Mouse (Mus musculus) embryonic facial prominence, embryonic 11.5 days (tissue): ENCODE data around the gene Emp3. TPM values are rescaled to one million over a fixed set of nuclear protein-coding genes. Genes with fewer than 3 reads are reported as not detected.
"Not testable (repeated sequence)": the region's sequence is repeated elsewhere in the genome, so short reads cannot be mapped to it uniquely, and the experiment has no call there.

Experiments
- ATAC-seq: fragments of 200-750 bp; cut with Nextera tagmentation; replicated peaks from 2 replicates; pipeline ENCODE4 v1.8.0; 2017; ENCODE audit warnings: low read depth; ENCODE audit not compliant: insufficient number of reproducible peaks, low FRiP score, low TSS enrichment
- DNase-seq: peaks from one replicate; pipeline ENCODE4 v3.0.0-alpha.2; 2015; ENCODE audit warnings: low spot score
- H3K27ac ChIP-seq: fragments of 300-500 bp; sonication (generic); replicated peaks from 2 replicates; pipeline ENCODE4 v1.5.1; 2014; ENCODE audit warnings: mild to moderate bottlenecking, low read depth, low read length, control low read depth
- H3K27me3 ChIP-seq: fragments of 300-500 bp; sonication (generic); 2 replicates; pipeline ENCODE4 v1.6.1; 2014; ENCODE audit warnings: mild to moderate bottlenecking, low read length, moderate library complexity, mixed read lengths; ENCODE audit not compliant: control insufficient read depth, insufficient read depth
- H3K36me3 ChIP-seq: fragments of 300-500 bp; sonication (generic); replicated peaks from 2 replicates; pipeline ENCODE4 v1.6.1; 2014; ENCODE audit warnings: low read depth, mild to moderate bottlenecking, low read length, moderate library complexity, mixed read lengths; ENCODE audit not compliant: control insufficient read depth, insufficient read depth
- H3K4me1 ChIP-seq: fragments of 300-500 bp; sonication (generic); 2 replicates; pipeline ENCODE4 v1.6.1; 2014; ENCODE audit warnings: low read length, mixed read lengths; ENCODE audit not compliant: control insufficient read depth, insufficient read depth
- H3K4me2 ChIP-seq: fragments of 300-500 bp; sonication (generic); 2 replicates; pipeline ENCODE4 v1.6.1; 2014; ENCODE audit warnings: low read depth, mild to moderate bottlenecking, control low read depth, low read length, moderate library complexity
- H3K4me3 ChIP-seq: fragments of 300-500 bp; sonication (generic); 2 replicates; pipeline ENCODE4 v1.5.1; 2014; ENCODE audit warnings: low read depth, low read length, control low read depth
- H3K9ac ChIP-seq: fragments of 300-500 bp; sonication (generic); replicated peaks from 2 replicates; pipeline ENCODE4 v1.6.1; 2014; ENCODE audit warnings: mild to moderate bottlenecking, control low read depth, low read length
- H3K9me3 ChIP-seq: fragments of 300-500 bp; sonication (generic); replicated peaks from 2 replicates; pipeline ENCODE4 v1.6.1; 2016; ENCODE audit warnings: mild to moderate bottlenecking, low read length, inconsistent platforms, mixed read lengths; ENCODE audit not compliant: control insufficient read depth
- WGBS: fragments of 180-500 bp; shearing (Covaris S2); extraction: QIAGEN DNeasy Blood & Tissue Kit; methylation state at CpG from one replicate; pipeline ENCODE4 v1.1.7; 2014; 5-methylcytosine and 5-hydroxymethylcytosine counted together
- polyA plus RNA-seq: library from polyadenylated mRNA; unstranded; fragments of >200 nt; fragmentation: Nextera tagmentation; extraction: Ambion mirVana; gene quantifications from 2 replicates; pipeline ENCODE4 v1.2.1, GENCODE M21; 2014

Gene Emp3
- polyA plus RNA-seq, 1 experiment from 2014 or later = 24.9 TPM

DNA sequence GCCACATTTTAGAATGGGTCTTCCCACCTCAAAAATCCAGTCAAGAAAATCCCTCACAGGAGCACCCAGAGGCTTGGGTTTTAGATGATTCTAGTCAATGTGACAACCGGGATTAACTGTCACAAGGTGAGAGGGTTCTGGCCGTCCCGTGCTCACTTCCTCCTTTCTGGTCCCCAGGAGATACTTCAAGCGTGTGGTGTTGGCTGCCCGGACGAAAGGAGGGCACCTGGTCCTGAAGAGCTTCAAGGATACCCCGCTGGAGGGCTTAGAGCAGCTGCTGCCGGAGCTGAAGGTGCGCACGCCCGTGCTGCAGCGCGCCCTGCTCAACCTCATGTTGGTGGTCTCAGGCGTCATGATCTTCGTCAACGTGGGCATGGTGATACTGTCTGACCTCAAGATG is 12.1 kb downstream of the Emp3 start:
- no peak for ATAC-seq
- H3K4me1 ChIP-seq = no peaks in the 10 kb centered on the region
- no peak overlapping the region for H3K27ac ChIP-seq
- WGBS = 94% methylated on average over 16 of the region's 16 CpGs
- H3K27me3 ChIP-seq = no peaks in the 10 kb centered on the region
- H3K9ac ChIP-seq = no peak overlapping the region
- H3K4me2 ChIP-seq = no peak overlapping the region
- no peak for DNase-seq
- no peaks in the 10 kb centered on the region for H3K36me3 ChIP-seq
- no peak overlapping the region for H3K4me3 ChIP-seq
- H3K9me3 ChIP-seq = no peaks in the 10 kb centered on the region

DNA sequence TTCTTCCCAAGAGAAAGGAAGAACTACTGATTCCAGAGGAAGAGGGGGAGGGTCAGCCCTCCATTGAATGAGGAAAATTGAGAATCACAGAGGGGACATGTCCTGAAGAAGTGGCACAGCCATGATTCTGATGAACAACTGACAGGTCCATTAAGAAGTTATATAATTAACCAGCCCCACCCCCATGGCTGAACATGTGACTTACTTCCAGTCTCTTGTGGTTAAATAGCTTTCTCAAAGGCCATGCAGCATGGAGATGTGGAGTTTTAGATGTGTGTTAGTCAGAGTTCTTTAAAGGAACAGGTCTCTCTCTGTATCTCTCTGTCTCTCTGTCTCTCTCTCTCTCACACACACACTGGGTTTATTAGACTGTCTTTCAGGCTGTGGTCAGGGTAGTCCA is 12.8 kb downstream of the Emp3 start:
- Histone ChIP-seq H3K27me3 (no peaks in the 10 kb centered on the region), H3K9me3 (no peaks in the 10 kb centered on the region), H3K4me2 (no peak overlapping the region), H3K9ac (no peak overlapping the region), H3K36me3 (no peaks in the 10 kb centered on the region), H3K4me3 (no peak overlapping the region), H3K27ac (no peak overlapping the region), H3K4me1 (no peaks in the 10 kb centered on the region)
- ATAC-seq (no peak), DNase-seq (no peak)

DNA sequence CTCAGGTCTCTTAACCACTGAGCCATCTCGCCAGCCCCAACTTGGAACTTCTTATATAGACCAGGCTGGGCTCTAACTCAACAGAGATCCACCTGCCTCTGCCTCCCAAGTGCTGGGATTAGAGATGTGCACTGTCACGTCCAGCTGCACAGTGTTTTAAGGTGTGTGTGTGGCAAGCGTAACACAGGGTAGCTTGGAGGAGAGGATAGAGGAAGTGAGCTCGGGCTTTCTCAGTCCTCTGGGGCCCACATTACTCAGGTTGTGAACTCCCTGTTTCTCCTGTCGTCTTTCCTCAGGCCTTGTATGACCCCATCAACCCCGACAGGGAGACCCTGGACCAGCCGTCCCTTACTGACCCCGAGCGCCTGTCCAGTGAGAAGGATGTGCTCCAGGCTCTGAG is 14.6 kb downstream of the Emp3 start:
- no peaks in the 10 kb centered on the region for H3K4me1 ChIP-seq
- no peaks in the 10 kb centered on the region for H3K36me3 ChIP-seq
- no peak overlapping the region for H3K4me2 ChIP-seq
- 85% methylated on average over 9 of the region's 9 CpGs for WGBS
- DNase-seq (no peak), ATAC-seq (no peak)
- H3K27ac ChIP-seq = no peak overlapping the region
- no peak overlapping the region for H3K9ac ChIP-seq
- H3K4me3 ChIP-seq = no peak overlapping the region
- no peaks in the 10 kb centered on the region for H3K9me3 ChIP-seq
- H3K27me3 ChIP-seq = no peaks in the 10 kb centered on the region

DNA sequence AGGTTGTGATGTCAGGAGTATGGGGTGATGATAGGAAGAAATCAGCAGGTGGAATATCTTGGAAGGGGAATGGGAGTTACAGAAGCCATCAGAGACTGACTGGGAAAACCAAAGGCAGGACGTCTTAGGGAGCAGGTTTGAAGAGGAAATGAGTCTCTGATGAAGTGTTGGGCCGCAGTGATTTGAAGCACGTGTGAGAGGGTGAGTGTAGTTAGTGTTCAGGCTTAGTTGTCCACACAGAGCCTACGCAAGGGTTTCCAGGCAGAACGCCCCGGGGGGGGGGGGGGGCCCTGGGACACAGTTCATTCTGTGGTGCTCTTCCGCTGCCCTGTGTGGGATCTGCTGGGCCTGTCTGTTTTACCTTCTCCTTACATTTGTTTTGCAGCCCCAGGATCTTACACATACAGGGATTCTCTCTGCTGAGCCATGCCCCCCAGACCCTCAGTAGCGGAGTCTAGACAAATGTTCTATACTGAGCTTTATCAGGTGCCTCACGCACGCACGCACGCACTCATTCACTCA is 18.7 kb downstream of the Emp3 start:
- WGBS = 76% methylated on average over 12 of the region's 12 CpGs
- H3K9ac ChIP-seq = no peak overlapping the region
- no peak overlapping the region for H3K4me2 ChIP-seq
- no peak overlapping the region for H3K4me3 ChIP-seq
- no peaks in the 10 kb centered on the region for H3K36me3 ChIP-seq
- no peaks in the 10 kb centered on the region for H3K9me3 ChIP-seq
- no peaks in the 10 kb centered on the region for H3K4me1 ChIP-seq
- DNase-seq (peak; percentile 30), ATAC-seq (no peak)
- H3K27ac ChIP-seq = no peak overlapping the region
- no peaks in the 10 kb centered on the region for H3K27me3 ChIP-seq

DNA sequence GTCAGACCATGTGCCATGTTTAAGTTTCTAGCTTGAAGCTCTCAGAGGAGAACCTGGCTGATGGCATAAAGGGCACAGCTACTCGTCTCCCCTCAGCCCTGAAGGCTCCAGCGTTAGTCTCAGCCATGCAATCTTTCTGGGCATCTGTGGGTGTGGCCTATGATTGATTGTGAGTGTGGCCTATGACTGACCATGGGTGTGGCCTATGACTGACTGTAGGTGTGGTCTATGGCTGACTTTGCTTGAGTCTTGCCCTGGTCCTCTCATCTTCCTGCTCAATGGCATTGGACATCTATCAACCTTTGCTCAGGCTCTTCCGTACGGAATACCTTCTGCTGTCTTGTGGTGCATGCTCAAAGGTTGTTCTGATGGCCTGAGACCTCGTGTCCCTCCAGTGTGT is 19.6 kb downstream of the Emp3 start:
- ATAC-seq = no peak
- peak; percentile 33 for DNase-seq
- WGBS = 53% methylated on average over 5 of the region's 5 CpGs

DNA sequence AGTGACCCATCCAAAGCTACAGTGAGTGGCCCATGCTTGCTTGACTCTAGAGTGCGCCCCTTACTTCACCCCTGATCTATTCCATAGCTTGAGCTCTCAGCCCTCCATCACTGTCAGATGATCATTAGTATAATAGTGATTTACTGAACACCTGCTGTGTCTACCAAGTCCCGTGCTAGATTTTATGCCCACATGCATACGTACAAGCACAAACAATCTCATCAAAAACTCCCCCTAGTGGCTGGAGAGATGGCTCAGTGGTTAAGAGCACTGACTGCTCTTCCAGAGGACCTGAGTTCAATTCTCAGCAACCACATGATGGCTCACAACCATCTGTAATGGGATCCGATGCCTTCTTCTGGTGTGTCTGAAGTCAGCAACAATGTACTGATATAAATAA is 23.1 kb downstream of the Emp3 start:
- H3K27ac ChIP-seq, H3K36me3 ChIP-seq, H3K9ac ChIP-seq, H3K4me3 ChIP-seq, ATAC-seq, H3K4me1 ChIP-seq, H3K9me3 ChIP-seq, H3K27me3 ChIP-seq, H3K4me2 ChIP-seq: not testable (repeated sequence)
- peak; percentile 62 for DNase-seq
- WGBS = 64% methylated on average over 4 of the region's 4 CpGs

More for the DNA sequence above, 19.6 kb downstream of the Emp3 start:
- Histone ChIP-seq H3K4me2 (no peak overlapping the region), H3K4me1 (no peaks in the 10 kb centered on the region), H3K4me3 (no peak overlapping the region), H3K27ac (no peak overlapping the region), H3K27me3 (no peaks in the 10 kb centered on the region), H3K9me3 (no peaks in the 10 kb centered on the region), H3K9ac (no peak overlapping the region), H3K36me3 (no peaks in the 10 kb centered on the region)

DNA sequence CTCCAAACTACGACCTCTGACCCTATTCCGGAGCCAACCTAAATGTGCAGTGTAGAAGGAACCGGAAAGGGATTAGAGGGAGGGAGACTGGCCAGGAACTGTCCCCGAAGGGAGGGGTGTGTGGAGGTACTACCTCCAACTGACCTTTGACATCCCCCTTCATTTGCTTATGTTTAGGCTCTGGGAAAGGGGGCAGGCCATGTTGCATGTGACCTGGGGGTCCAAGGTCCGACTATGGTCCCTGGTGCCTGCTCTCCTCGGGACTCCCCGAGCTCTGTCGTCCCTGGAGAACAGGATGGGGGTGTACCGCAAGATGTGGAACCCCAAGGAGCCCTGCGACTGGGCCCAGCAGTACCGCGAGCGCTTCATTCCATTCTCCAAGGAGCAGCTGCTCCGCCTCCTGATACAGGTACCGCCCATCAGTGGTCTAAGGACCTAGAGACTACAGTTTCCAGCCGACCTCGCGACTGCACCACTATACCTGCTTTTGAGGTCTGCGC is 23.9 kb downstream of the Emp3 start:
- 2% methylated on average over 19 of the region's 19 CpGs for WGBS
- H3K4me1 ChIP-seq = no peaks in the 10 kb centered on the region
- H3K4me2 ChIP-seq = peak overlapping the region; percentile 84

DNA sequence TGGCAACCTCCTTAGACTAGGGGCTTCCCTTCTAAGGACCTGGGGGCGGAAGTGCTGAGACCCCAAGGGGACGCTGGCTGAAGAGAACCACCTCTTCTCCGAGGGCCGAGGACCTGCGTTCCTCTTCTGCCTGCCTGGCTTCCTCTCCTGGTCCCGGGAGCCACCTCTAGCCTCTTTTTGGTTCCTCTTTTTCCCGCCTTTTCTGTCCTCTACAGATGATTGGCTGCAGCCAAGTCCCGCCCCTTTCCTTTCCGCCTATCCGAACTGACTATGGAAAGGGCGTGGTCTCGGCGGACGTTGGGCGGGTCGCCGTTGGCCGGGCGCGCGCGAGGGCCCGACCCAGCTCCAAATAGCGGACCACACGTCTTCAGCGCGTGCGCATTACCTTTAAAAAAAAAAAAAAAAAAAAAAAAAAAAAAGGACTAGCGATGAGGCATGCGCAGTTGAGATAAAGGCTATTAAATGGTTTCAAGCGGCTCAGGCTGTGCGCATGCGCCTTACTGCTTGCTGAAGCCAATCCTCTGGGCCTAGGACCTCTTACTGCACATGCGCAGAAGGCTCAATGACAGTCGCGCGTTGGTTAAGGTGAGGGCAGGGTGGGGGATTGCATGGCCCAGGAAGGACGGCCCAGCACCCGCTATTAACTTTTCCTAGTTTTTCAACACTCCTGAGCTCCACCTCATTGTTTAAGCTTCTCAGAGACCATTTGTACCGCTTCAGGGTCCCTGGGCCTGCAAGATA is 24.5 kb downstream of the Emp3 start, which contains the start of the genes Syngr4 and Tmem143:
TSS of gene Syngr4 (minus strand) at position 198 of the 741 bp plus-strand sequence.
TSS of gene Tmem143 (plus strand) at position 425 of the 741 bp plus-strand sequence.
- ATAC-seq (peak; percentile 80), DNase-seq (peak; percentile 99)
- H3K4me1 ChIP-seq = no peaks in the 10 kb centered on the region
- H3K4me3 ChIP-seq = peak within 1 kb of the TSS; percentile 49
- peak within 1 kb of the TSS; percentile 72 for H3K9ac ChIP-seq
- H3K27ac ChIP-seq = no peak within 1 kb of the TSS
- peak within 1 kb of the TSS; percentile 84 for H3K4me2 ChIP-seq
- H3K9me3 ChIP-seq = no peaks in the 10 kb centered on the region
- under 1% methylated on average over 40 of the region's 40 CpGs for WGBS
- no peaks in the 10 kb centered on the region for H3K36me3 ChIP-seq
- no peaks in the 10 kb centered on the region for H3K27me3 ChIP-seq

More for the DNA sequence above, 23.9 kb downstream of the Emp3 start:
- Histone ChIP-seq H3K4me3 (peak overlapping the region; percentile 49), H3K27ac (no peak overlapping the region), H3K27me3 (no peaks in the 10 kb centered on the region), H3K36me3 (no peaks in the 10 kb centered on the region), H3K9ac (peak overlapping the region; percentile 72), H3K9me3 (no peaks in the 10 kb centered on the region)
- ATAC-seq (peak; percentile 56), DNase-seq (peak; percentile 59)
